Mouse (Mus musculus): ENCODE results near the gene Dtd1.

The Dtd1 gene

DNA sequence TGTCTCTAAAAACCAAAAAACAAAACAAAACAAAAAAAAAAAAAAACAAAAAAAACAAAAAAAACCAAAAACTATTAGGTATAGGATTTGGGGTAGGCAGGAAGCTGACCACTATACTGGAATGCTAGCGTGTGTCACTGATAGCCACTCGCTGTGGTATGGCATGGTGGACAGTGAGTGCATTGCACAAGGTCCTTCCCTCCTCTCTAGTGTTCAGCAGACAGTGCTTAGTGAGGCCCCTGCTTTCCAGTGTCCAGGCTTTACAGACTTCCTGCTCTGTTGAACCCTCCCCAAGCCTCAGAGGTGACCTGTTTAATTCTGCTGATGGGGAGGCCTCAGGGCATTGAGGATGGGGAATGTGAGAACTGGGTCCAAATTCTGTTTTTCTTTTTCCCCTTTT lies 95.2 kb downstream of the Dtd1 start:
- in situ Hi-C loops (cut with MboI; ENCODE audit: low pct_unique_long_range_greater_than_20kb in 1 of 2, low sequenced_read_pairs in 2 of 2, unreplicated experiment in 1 of 2), result no loop called here

DNA sequence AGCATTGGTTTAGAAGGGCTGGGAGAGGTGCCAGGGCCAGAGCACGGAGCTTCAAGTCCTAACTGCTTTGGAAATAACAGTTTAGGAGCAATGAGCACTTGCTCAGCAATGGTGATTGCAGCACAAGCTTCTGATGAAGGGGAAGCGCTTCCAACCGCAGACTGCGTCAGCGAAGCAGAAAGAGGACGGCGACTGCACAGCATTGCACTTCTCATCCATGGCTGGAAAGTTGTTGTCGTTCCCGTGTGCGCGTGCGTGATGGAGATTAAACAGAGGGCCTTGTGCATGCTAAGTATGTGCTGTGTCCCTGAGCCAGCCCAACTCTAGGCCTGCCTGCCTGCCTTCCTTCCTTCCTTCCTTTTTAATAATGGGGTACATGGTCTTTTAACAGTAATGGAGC lies 98.3 kb downstream of the Dtd1 start:
- in situ Hi-C loops (cut with MboI; ENCODE audit: low pct_unique_long_range_greater_than_20kb in 1 of 2, low sequenced_read_pairs in 2 of 2, unreplicated experiment in 1 of 2), result no loop called here

DNA sequence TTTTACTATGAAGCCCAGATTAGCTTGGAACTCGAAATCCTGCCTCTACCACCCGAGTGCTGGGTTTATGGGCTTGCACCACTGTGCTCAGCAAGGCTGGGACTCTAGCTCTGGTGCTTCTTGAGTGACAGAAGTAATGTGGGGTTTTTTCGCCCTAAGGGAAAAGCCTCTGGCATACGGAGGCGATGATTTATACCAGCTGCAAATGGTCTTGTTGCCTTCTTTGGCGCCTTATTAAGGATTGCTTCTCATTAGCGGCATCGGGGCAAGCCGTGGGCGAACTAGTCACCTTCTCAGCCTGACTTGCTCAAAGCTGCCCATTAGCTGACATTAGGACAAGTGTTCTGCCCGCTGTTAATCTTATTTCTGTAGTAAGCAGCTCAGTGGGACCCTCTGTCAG lies 100.9 kb downstream of the Dtd1 start:
- in situ Hi-C loops (cut with MboI; ENCODE audit: low pct_unique_long_range_greater_than_20kb in 1 of 2, low sequenced_read_pairs in 2 of 2, unreplicated experiment in 1 of 2), result no loop called here

- in situ Hi-C loops (cut with MboI; ENCODE audit: low pct_unique_long_range_greater_than_20kb in 1 of 2, low sequenced_read_pairs in 2 of 2, unreplicated experiment in 1 of 2), result no loop called here
Measured at GRCm38 (mm10) chr2:144701415-144702149, 101.9 kb downstream of the Dtd1 start.

DNA sequence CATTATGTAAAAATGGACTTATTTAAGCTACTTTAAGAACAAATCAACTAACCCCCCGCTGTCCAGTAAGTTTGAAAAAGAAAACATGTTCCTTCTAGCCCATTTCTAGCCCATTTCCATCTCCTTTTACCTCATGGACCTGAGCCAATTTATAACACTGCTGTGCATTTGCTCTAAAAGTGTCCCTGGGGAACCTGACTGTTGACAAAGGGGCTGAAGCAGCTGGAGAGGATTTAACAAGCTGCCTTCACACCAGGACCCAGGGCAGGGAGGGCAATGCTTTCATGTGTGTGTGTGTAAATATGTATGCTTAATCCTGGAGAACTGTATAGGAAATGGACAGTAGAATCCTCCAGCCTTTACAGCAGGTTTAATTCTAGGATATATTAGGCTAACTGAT lies 109.6 kb downstream of the Dtd1 start:
- in situ Hi-C loops (cut with MboI; ENCODE audit: low pct_unique_long_range_greater_than_20kb in 1 of 2, low sequenced_read_pairs in 2 of 2, unreplicated experiment in 1 of 2), result no loop called here

DNA sequence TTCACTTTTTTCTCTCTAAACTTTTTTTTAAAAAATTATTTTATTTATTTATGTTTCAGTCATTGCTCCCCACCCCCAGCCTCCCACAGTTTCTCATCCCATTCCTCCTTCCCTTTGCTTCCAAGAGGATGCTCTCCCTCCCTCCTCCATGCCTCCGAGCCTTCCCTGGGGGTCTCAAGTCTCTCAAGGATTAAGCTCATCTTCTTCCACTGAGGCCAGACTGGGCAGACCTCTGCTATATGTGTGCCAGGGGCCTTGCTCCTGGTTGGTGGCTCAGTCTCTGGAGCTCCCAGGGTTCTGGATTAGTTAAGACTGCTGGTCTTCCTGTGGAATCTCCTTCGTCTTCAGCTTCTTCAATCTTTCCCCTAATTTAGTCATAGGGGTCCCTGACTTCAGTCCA lies 110.0 kb downstream of the Dtd1 start:
- in situ Hi-C loops (cut with MboI; ENCODE audit: low pct_unique_long_range_greater_than_20kb in 1 of 2, low sequenced_read_pairs in 2 of 2, unreplicated experiment in 1 of 2), result no loop called here

- in situ Hi-C loops (cut with MboI; ENCODE audit: low pct_unique_long_range_greater_than_20kb in 1 of 2, low sequenced_read_pairs in 2 of 2, unreplicated experiment in 1 of 2), result no loop called here
Measured at GRCm38 (mm10) chr2:144714596-144714995, 114.9 kb downstream of the Dtd1 start.

DNA sequence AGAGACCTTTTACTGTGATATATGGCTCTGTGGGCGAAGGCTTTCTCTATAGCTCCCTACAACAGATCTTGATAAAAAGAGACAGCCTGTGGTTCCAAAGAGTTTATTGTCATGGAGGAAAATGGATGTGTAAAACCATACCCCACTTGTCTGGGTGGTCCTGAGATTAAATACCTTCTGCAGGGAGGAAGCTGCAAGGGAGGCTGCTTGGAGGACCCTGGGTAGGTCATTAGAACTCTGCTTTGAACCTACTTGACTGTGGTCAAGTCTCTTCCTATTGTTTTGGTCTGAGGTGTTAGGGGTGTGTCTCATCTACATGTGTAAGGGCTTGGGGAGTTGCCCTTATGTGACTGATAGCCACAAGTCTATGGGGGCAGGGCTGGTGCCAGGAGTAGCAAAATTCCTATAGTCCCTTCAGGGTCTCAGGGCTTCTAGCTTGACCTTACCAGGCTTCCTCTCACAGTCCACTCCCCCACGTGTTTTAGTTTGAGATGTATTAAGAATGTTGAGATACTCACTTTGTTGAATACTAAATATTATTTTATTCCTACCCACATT lies 115.6 kb downstream of the Dtd1 start:
- in situ Hi-C loops (cut with MboI; ENCODE audit: low pct_unique_long_range_greater_than_20kb in 1 of 2, low sequenced_read_pairs in 2 of 2, unreplicated experiment in 1 of 2), result no loop called here

DNA sequence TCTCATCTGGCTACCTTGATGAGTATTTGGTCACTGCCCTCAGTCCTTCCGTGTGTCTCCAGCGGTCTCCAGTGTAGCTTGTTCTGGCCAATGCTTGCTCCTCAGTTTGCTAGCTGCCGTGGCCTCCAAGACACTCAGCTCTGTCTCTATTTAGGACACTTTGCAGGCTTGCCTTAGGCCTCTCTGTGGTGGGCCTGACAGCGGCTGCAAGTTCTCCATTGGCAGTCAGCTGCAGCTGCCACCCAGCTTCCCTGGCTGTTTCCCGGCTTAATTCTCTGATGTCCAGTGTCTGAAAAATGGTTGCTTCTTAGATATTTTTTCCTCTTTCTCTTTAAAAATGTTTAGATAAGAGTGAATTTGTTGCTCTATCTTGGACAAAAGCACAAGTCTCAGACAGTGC lies 116.6 kb downstream of the Dtd1 start:
- in situ Hi-C loops (cut with MboI; ENCODE audit: low pct_unique_long_range_greater_than_20kb in 1 of 2, low sequenced_read_pairs in 2 of 2, unreplicated experiment in 1 of 2), result no loop called here

DNA sequence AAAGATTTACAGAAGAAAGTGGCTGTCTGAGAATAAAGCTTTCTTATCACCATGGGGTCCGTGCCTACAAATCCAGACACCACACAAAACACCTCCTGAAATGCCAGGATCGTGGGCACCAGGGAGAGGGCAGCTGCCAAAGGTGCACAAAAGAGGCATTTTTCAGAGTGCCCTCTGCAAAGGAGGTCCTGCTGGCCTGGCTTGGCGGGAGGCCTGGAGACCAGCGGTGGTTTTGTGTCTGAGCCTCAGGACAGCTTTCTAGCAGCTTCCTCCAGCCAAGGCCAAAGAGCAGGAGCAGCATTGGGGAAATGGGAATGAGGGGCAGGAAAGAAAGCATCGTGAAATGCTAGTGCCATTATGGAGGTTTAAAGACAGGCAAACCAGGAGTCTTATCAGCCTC lies 118.6 kb downstream of the Dtd1 start:
- in situ Hi-C loops (cut with MboI; ENCODE audit: low pct_unique_long_range_greater_than_20kb in 1 of 2, low sequenced_read_pairs in 2 of 2, unreplicated experiment in 1 of 2), result no loop called here

- in situ Hi-C loops (cut with MboI; ENCODE audit: low pct_unique_long_range_greater_than_20kb in 1 of 2, low sequenced_read_pairs in 2 of 2, unreplicated experiment in 1 of 2), result no loop called here
Measured at GRCm38 (mm10) chr2:144719294-144719693, 119.6 kb downstream of the Dtd1 start.

- in situ Hi-C loops (cut with MboI; ENCODE audit: low pct_unique_long_range_greater_than_20kb in 1 of 2, low sequenced_read_pairs in 2 of 2, unreplicated experiment in 1 of 2), result no loop called here
Measured at GRCm38 (mm10) chr2:144719718-144720117, 120.0 kb downstream of the Dtd1 start.

GRCm38 (mm10) chr2:144720407-144720959 lies 120.8 kb downstream of the Dtd1 start:
- in situ Hi-C loops (cut with MboI; ENCODE audit: low pct_unique_long_range_greater_than_20kb in 1 of 2, low sequenced_read_pairs in 2 of 2, unreplicated experiment in 1 of 2), result no loop called here

DNA sequence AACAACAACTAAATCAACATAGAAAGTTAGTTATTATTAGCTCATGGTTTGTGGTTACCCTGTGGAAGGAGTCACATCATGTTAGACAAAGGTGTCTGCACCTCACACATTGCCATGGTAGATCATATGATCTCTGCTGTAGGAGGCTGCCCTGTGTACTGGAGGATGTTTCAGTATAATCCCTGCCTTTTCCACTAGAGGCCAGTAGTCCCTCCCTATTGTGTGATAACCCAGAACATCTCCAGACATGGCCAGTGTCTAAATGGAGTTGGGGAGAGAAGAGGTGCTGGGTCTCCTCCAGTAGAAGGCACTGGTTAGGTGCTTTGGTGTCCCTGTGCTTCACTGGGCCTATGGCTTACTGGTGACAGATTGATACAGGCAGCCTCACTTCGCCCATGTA lies 125.0 kb downstream of the Dtd1 start:
- in situ Hi-C loops (cut with MboI; ENCODE audit: low pct_unique_long_range_greater_than_20kb in 1 of 2, low sequenced_read_pairs in 2 of 2, unreplicated experiment in 1 of 2), result no loop called here

- in situ Hi-C loops (cut with MboI; ENCODE audit: low pct_unique_long_range_greater_than_20kb in 1 of 2, low sequenced_read_pairs in 2 of 2, unreplicated experiment in 1 of 2), result no loop called here
Measured at GRCm38 (mm10) chr2:144727136-144727535, 127.4 kb downstream of the Dtd1 start.

GRCm38 (mm10) chr2:144729776-144730175 lies 130.1 kb downstream of the Dtd1 start:
- in situ Hi-C loops (cut with MboI; ENCODE audit: low pct_unique_long_range_greater_than_20kb in 1 of 2, low sequenced_read_pairs in 2 of 2, unreplicated experiment in 1 of 2), result no loop called here

GRCm38 (mm10) chr2:144738161-144738560 lies 138.5 kb downstream of the Dtd1 start:
- in situ Hi-C loops (cut with MboI; ENCODE audit: low pct_unique_long_range_greater_than_20kb in 1 of 2, low sequenced_read_pairs in 2 of 2, unreplicated experiment in 1 of 2), result no loop called here

- in situ Hi-C loops (cut with MboI; ENCODE audit: low pct_unique_long_range_greater_than_20kb in 1 of 2, low sequenced_read_pairs in 2 of 2, unreplicated experiment in 1 of 2), result no loop called here
Measured at GRCm38 (mm10) chr2:144738576-144738975, 138.9 kb downstream of the Dtd1 start.

GRCm38 (mm10) chr2:144740577-144740997 lies 140.9 kb downstream of the Dtd1 start:
- in situ Hi-C loops (cut with MboI; ENCODE audit: low pct_unique_long_range_greater_than_20kb in 1 of 2, low sequenced_read_pairs in 2 of 2, unreplicated experiment in 1 of 2), result no loop called here

- in situ Hi-C loops (cut with MboI; ENCODE audit: low pct_unique_long_range_greater_than_20kb in 1 of 2, low sequenced_read_pairs in 2 of 2, unreplicated experiment in 1 of 2), result no loop called here
Measured at GRCm38 (mm10) chr2:144741973-144742372, 142.3 kb downstream of the Dtd1 start.
